ENCODE assay signal across 19 mouse cellular contexts in genomic region chr14:24999008-24999572, GRCm38 (mm10).
A peak's percentile ranks its signal among the peaks of the same experiment; 100 is the strongest.
DNase-seq lines count a peak whose midpoint lies in the region; ATAC-seq and TF ChIP-seq lines count a peak whose summit lies in the region.
"Had no signal": no experiment of that assay in that cellular context is flagged by ENCODE, and none has a peak within 500 bp of the region (broad histone marks: within the 10 kb centered on the region; RNA-seq: fewer than 3 reads in every experiment).

No protein-coding gene starts in this region.

- H3K36me3 ChIP-seq in limb, embryonic 10.5 days, result no peaks in the 10 kb centered on the region
- no peaks in the 10 kb centered on the region for H3K36me3 ChIP-seq in lung, postnatal 0 days (ENCODE audit: insufficient read depth, low read length)
- H3K36me3 ChIP-seq: embryonic facial prominence, embryonic 15.5 days; forebrain, embryonic 12.5 days had no signal

- peak; percentile 12 for DNase-seq in kidney, adult 11 months
- DNase-seq in kidney, postnatal 4 days, result no peak
- peak; percentile 33 for DNase-seq in right cerebral cortex, postnatal 25 days
- DNase-seq in right cerebral cortex, postnatal 4 days, result no peak
- DNase-seq in limb, embryonic 10.5 days (ENCODE audit: low spot score), result no peak
- peak; percentile 37 for DNase-seq in yolk sac, embryonic 10.5 days (ENCODE audit: low spot score)
- no peak for DNase-seq in gastrocnemius, adult 18-20 months (ENCODE audit: low spot score)
- no peak for DNase-seq in lung, postnatal 0 days (ENCODE audit: low spot score)
- DNase-seq: cerebellum, adult 11 months; cerebellum, postnatal 25 days; gastrocnemius, postnatal 10 days; heart, postnatal 10 days; midbrain, embryonic 14.5 days; right cerebral cortex, postnatal 14 days; thymus, adult 2 months had no signal

- no peak overlapping the region for H3K4me2 ChIP-seq in lung, postnatal 0 days (replicated peaks; ENCODE audit: low read depth, low read length)
- H3K4me2 ChIP-seq: embryonic facial prominence, embryonic 15.5 days; forebrain, embryonic 12.5 days; hindbrain, embryonic 14.5 days had no signal

- 0 out of 2 replicates have a peak, but pooled peaks cover 13% of the 10 kb centered on the region for H3K27me3 ChIP-seq in limb, embryonic 10.5 days (ENCODE audit: low read depth, poor library complexity, severe bottlenecking)
- H3K27me3 ChIP-seq in lung, postnatal 0 days (replicated peaks; ENCODE audit: insufficient read depth, low read length), result no peaks in the 10 kb centered on the region
- H3K27me3 ChIP-seq: embryonic facial prominence, embryonic 15.5 days; forebrain, embryonic 12.5 days had no signal

- H3K9ac ChIP-seq in lung, postnatal 0 days (replicated peaks; ENCODE audit: low read depth), result no peak overlapping the region
- H3K9ac ChIP-seq: embryonic facial prominence, embryonic 15.5 days; forebrain, embryonic 12.5 days; hindbrain, embryonic 14.5 days had no signal

- no peak for TF ChIP-seq CTCF in lung, postnatal 0 days (IDR thresholded peaks at IDR 0.05)

- peak overlapping the region; percentile 82 for H3K27ac ChIP-seq in limb, embryonic 10.5 days
- no peak overlapping the region for H3K27ac ChIP-seq in lung, postnatal 0 days (ENCODE audit: low read length)
- H3K27ac ChIP-seq: macrophage had no signal

- no peak for ATAC-seq in lung, postnatal 0 days

- WGBS in limb, embryonic 10.5 days, result 40% methylated on average over 3 of the region's 3 CpGs
- 46% methylated on average over 3 of the region's 3 CpGs for WGBS in lung, postnatal 0 days

- no peaks in the 10 kb centered on the region for H3K9me3 ChIP-seq in limb, embryonic 10.5 days (replicated peaks)
- no peaks in the 10 kb centered on the region for H3K9me3 ChIP-seq in lung, postnatal 0 days (ENCODE audit: low read length)
- H3K9me3 ChIP-seq: embryonic facial prominence, embryonic 15.5 days; forebrain, embryonic 12.5 days had no signal

- H3K4me3 ChIP-seq in limb, embryonic 10.5 days, result no peak overlapping the region
- H3K4me3 ChIP-seq in lung, postnatal 0 days (ENCODE audit: low read depth, low read length), result no peak overlapping the region
- H3K4me3 ChIP-seq: embryonic facial prominence, embryonic 15.5 days; forebrain, embryonic 12.5 days had no signal

- peaks cover 57% of the 10 kb centered on the region for H3K4me1 ChIP-seq in limb, embryonic 10.5 days
- H3K4me1 ChIP-seq in lung, postnatal 0 days (ENCODE audit: insufficient read depth, low read depth, low read length), result peaks cover 4% of the 10 kb centered on the region; the same call in 1 of the 2 replicates

- no peak for TF ChIP-seq EP300 in lung, postnatal 0 days (IDR thresholded peaks at IDR 0.05)

Comparison
In these comparisons a context has a peak if more than half of its experiments do, and no peak if none do; other contexts are left out.
1. DNase-seq: peak in kidney, adult 11 months (single experiment), right cerebral cortex, postnatal 25 days (single experiment) and yolk sac, embryonic 10.5 days (single experiment); none in kidney, postnatal 4 days (0 of 2), right cerebral cortex, postnatal 4 days (single experiment), limb, embryonic 10.5 days (single experiment), gastrocnemius, adult 18-20 months (single experiment) and lung, postnatal 0 days (single experiment).